Mouse (Mus musculus) midbrain, postnatal 0 days (tissue): ENCODE results near the gene Col4a6. TPM values are rescaled to one million over a fixed set of nuclear protein-coding genes. Genes with fewer than 3 reads are reported as not detected.

Source experiments
- ATAC-seq: fragments of 200-750 bp; cut with Nextera tagmentation; 2 replicates; pipeline ENCODE4 v1.8.0; 2017; ENCODE audit warnings: moderate number of reproducible peaks, mild to moderate bottlenecking, moderate TSS enrichment, moderate library complexity; ENCODE audit not compliant: low FRiP score
- DNase-seq: peaks from one replicate; pipeline ENCODE4 v3.0.0-alpha.2; 2015; ENCODE audit warnings: low spot score
- H3K27ac ChIP-seq: fragments of 300-500 bp; sonication (generic); 2 replicates; pipeline ENCODE4 v1.5.1; 2014; ENCODE audit warnings: low read depth, mild to moderate bottlenecking, low read length, mixed read lengths
- H3K27me3 ChIP-seq: fragments of 300-500 bp; sonication (generic); 2 replicates; pipeline ENCODE4 v1.6.1; 2014; ENCODE audit warnings: low read length, control low read depth, mixed read lengths; ENCODE audit not compliant: insufficient read depth
- H3K36me3 ChIP-seq: fragments of 300-500 bp; sonication (generic); 2 replicates; pipeline ENCODE4 v1.6.1; 2014; ENCODE audit warnings: low read length, control low read depth, mixed read lengths; ENCODE audit not compliant: insufficient read depth
- H3K4me1 ChIP-seq: fragments of 300-500 bp; sonication (generic); 2 replicates; pipeline ENCODE4 v1.6.1; 2014; ENCODE audit warnings: mild to moderate bottlenecking, control low read depth, antibody characterized with exemption, low read length, mixed read lengths; ENCODE audit not compliant: insufficient read depth
- H3K4me2 ChIP-seq: fragments of 300-500 bp; sonication (generic); 2 replicates; pipeline ENCODE4 v1.6.1; 2014; ENCODE audit warnings: low read depth, mild to moderate bottlenecking, low read length, mixed read lengths; ENCODE audit not compliant: poor library complexity, severe bottlenecking
- H3K4me3 ChIP-seq: fragments of 300-500 bp; sonication (generic); 2 replicates; pipeline ENCODE4 v1.5.1; 2014; ENCODE audit warnings: low read depth, mild to moderate bottlenecking, low read length, moderate library complexity
- H3K9ac ChIP-seq: fragments of 300-500 bp; sonication (generic); replicated peaks from 2 replicates; pipeline ENCODE4 v1.6.1; 2014; ENCODE audit warnings: mild to moderate bottlenecking, low read length, moderate library complexity, mixed read lengths; ENCODE audit not compliant: poor library complexity, severe bottlenecking
- H3K9me3 ChIP-seq: fragments of 300-500 bp; sonication (generic); 2 replicates; pipeline ENCODE4 v1.6.1; 2016; ENCODE audit warnings: low read length, control low read depth
- CTCF ChIP-seq: IDR thresholded peaks from 2 replicates; pipeline ENCODE4 v1.5.1; 2016; ENCODE audit warnings: antibody characterized with exemption, mild to moderate bottlenecking
- WGBS: fragments of 180-500 bp; shearing (Covaris S2); extraction: QIAGEN DNeasy Blood & Tissue Kit; methylation state at CpG from one replicate; pipeline ENCODE4 v1.1.7; 2014; 5-methylcytosine and 5-hydroxymethylcytosine counted together
- polyA plus RNA-seq: library from polyadenylated mRNA; unstranded; fragments of >200 nt; fragmentation: Nextera tagmentation; extraction: Ambion mirVana; gene quantifications from 2 replicates; pipeline ENCODE4 v1.2.1, GENCODE M21; 2015
- total RNA-seq: library from RNA; depleted of rRNA; stranded (reverse); fragments of >200 nt; gene quantifications from 2 replicates; pipeline ENCODE4 v1.2.3, GENCODE M21; 2014; rRNA removed

Col4a6 gene
- total RNA-seq, result 5.1 and 5.9 TPM in 2 replicates
- polyA plus RNA-seq, result 1.9 and 2.1 TPM in 2 replicates

- Histone ChIP-seq H3K9me3 (no peaks in the 10 kb centered on the region), H3K4me3 (peak within 1 kb of the TSS; percentile 36; the same call in 1 of the 2 replicates), H3K36me3 (no peaks in the 10 kb centered on the region), H3K27me3 (peaks cover 17% of the 10 kb centered on the region; the same call in 1 of the 2 replicates), H3K4me1 (no peaks in the 10 kb centered on the region), H3K9ac (no peak within 1 kb of the TSS), H3K4me2 (peak within 1 kb of the TSS; percentile 66), H3K27ac (no peak within 1 kb of the TSS)
- 15% methylated on average over 15 of the region's 16 CpGs for WGBS
- ATAC-seq, result no peak
- no peak for TF ChIP-seq CTCF
- peak; percentile 6 for DNase-seq
Observed at GRCm38 (mm10) chrX:141473470-141474302, at the start of gene Col4a6. Gene Col4a6, minus strand, starts transcription at chrX:141474076.

- Histone ChIP-seq H3K4me3 (no peak overlapping the region), H3K27ac (no peak overlapping the region), H3K36me3 (no peaks in the 10 kb centered on the region), H3K4me2 (no peak overlapping the region), H3K9ac (no peak overlapping the region), H3K9me3 (no peaks in the 10 kb centered on the region), H3K4me1 (no peaks in the 10 kb centered on the region), H3K27me3 (no peaks in the 10 kb centered on the region)
- no peak for TF ChIP-seq CTCF
- no peak for ATAC-seq
- 46% methylated on average over 1 of the region's 1 CpGs for WGBS
- DNase-seq, result peak; percentile 15
Observed at GRCm38 (mm10) chrX:141503125-141503524, 29.2 kb upstream of the Col4a6 start.

DNA sequence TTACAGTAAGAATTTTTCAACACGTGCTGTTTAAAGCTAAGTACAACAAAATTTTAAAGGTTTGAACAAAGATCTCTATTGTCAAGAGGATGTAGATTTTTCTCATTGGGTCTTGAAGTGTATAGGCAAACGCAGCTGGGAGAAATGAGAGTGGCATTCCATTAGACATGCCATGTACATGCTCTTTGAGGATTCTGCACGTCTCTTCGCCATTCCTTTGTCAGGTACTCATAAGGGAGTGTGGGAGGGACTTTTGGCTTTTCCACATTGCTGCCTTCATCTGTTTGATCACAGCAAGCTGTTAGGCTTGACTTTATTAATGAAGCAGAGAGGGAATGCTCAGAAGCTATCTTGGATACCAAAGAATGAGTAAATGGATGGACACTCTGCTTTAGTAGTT, 20.7 kb upstream of the Col4a6 start:
- DNase-seq, result no peak
- no peak overlapping the region for H3K4me3 ChIP-seq
- H3K4me2 ChIP-seq, result no peak overlapping the region
- WGBS, result 56% methylated on average over 4 of the region's 4 CpGs
- no peaks in the 10 kb centered on the region; the same call in 1 of the 2 replicates for H3K27me3 ChIP-seq
- no peaks in the 10 kb centered on the region for H3K36me3 ChIP-seq
- no peaks in the 10 kb centered on the region for H3K4me1 ChIP-seq
- H3K9me3 ChIP-seq, result no peaks in the 10 kb centered on the region
- no peak overlapping the region for H3K9ac ChIP-seq
- TF ChIP-seq CTCF, result no peak
- H3K27ac ChIP-seq, result no peak overlapping the region
- ATAC-seq, result no peak

GRCm38 (mm10) chrX:141475566-141476327, 1.9 kb upstream of the Col4a6 start:
- no peaks in the 10 kb centered on the region for H3K36me3 ChIP-seq
- peak overlapping the region; percentile 66 for H3K4me2 ChIP-seq
- peaks cover 17% of the 10 kb centered on the region; the same call in 1 of the 2 replicates for H3K27me3 ChIP-seq
- ATAC-seq (no peak; the same call in 1 of the 2 replicates), DNase-seq (no peak)
- H3K4me1 ChIP-seq, result no peaks in the 10 kb centered on the region
- WGBS, result 13% methylated on average over 14 of the region's 14 CpGs
- peak overlapping the region; percentile 36 for H3K4me3 ChIP-seq
- H3K27ac ChIP-seq, result no peak overlapping the region
- no peak for TF ChIP-seq CTCF
- H3K9ac ChIP-seq, result 0 out of 2 replicates have a peak overlapping the region, but pooled peaks have one; percentile 8
- no peaks in the 10 kb centered on the region for H3K9me3 ChIP-seq

DNA sequence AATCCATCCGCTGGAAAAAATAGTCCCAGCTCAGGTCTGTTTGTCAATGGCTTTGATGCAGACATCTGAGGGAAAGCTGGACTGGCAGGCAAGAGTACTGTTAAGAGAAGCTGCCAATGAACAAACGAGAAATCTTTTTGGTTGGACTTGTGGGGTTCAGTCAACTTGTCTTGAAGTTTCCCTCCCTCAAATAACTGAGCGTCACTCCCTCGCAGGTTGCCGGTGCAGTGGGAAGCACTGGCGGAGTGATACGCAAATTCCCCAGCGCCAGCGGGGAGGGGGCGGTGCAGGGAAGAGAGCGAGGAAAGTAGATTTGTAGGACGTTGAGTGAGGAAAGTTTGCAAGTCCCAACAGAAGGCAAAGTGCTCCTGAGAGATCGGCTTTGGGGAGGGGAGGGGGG, 1.2 kb upstream of the Col4a6 start, which contains the start of gene Col4a5:
TSS of gene Col4a5 (plus strand) at position 276 of the 400 bp plus-strand sequence.
- peak within 1 kb of the TSS; percentile 36 for H3K4me3 ChIP-seq

More for the DNA sequence above, 1.2 kb upstream of the Col4a6 start, which contains the start of gene Col4a5:
- no peak for TF ChIP-seq CTCF
- WGBS, result 18% methylated on average over 12 of the region's 13 CpGs
- Histone ChIP-seq H3K36me3 (no peaks in the 10 kb centered on the region), H3K4me2 (peak within 1 kb of the TSS; percentile 66), H3K9ac (0 out of 2 replicates have a peak within 1 kb of the TSS, but pooled peaks have one; percentile 8), H3K27ac (no peak within 1 kb of the TSS), H3K4me1 (no peaks in the 10 kb centered on the region), H3K9me3 (no peaks in the 10 kb centered on the region), H3K27me3 (peaks cover 17% of the 10 kb centered on the region; the same call in 1 of the 2 replicates)
- ATAC-seq (0 out of 2 replicates have a peak, but pooled peaks have one; percentile 49), DNase-seq (peak; percentile 74)
